Mouse (Mus musculus) stomach, embryonic 15.5 days (tissue): Measurements from ENCODE around the gene Mnd1. TPM values are rescaled to one million over a fixed set of nuclear protein-coding genes. Genes with fewer than 3 reads are reported as not detected.

Experiments used
- ATAC-seq: fragments of 200-750 bp; cut with Nextera tagmentation; 2 replicates; pipeline ENCODE4 v1.8.0; 2017; ENCODE audit warnings: low read depth, moderate number of reproducible peaks, moderate TSS enrichment; ENCODE audit not compliant: insufficient read depth, low FRiP score
- H3K27ac ChIP-seq: fragments of 300-500 bp; sonication (generic); 2 replicates; pipeline ENCODE4 v1.5.1; 2015; ENCODE audit warnings: mild to moderate bottlenecking, inconsistent platforms
- H3K27me3 ChIP-seq: fragments of 300-500 bp; sonication (generic); replicated peaks from 2 replicates; pipeline ENCODE4 v1.6.1; 2015; ENCODE audit warnings: inconsistent platforms
- H3K36me3 ChIP-seq: fragments of 300-500 bp; sonication (generic); 2 replicates; pipeline ENCODE4 v1.6.1; 2015; ENCODE audit warnings: inconsistent platforms
- H3K4me1 ChIP-seq: fragments of 300-500 bp; sonication (generic); 2 replicates; pipeline ENCODE4 v1.6.1; 2015; ENCODE audit warnings: inconsistent platforms
- H3K4me2 ChIP-seq: fragments of 300-500 bp; sonication (generic); 2 replicates; pipeline ENCODE4 v1.6.1; 2015; ENCODE audit warnings: mild to moderate bottlenecking, inconsistent platforms
- H3K4me3 ChIP-seq: fragments of 300-500 bp; sonication (generic); replicated peaks from 2 replicates; pipeline ENCODE4 v1.5.1; 2015; ENCODE audit warnings: inconsistent platforms
- H3K9ac ChIP-seq: fragments of 300-500 bp; sonication (generic); 2 replicates; pipeline ENCODE4 v1.6.1; 2015; ENCODE audit warnings: inconsistent platforms
- H3K9me3 ChIP-seq: fragments of 300-500 bp; sonication (generic); 2 replicates; pipeline ENCODE4 v1.6.1; 2016; ENCODE audit warnings: inconsistent platforms
- WGBS: fragments of 180-500 bp; shearing (Covaris S2); methylation state at CpG from one replicate; pipeline ENCODE4 v1.1.7; 2015; 5-methylcytosine and 5-hydroxymethylcytosine counted together
- polyA plus RNA-seq: library from polyadenylated mRNA; unstranded; fragments of >200 nt; fragmentation: Nextera tagmentation; extraction: Ambion mirVana; gene quantifications from 2 replicates; pipeline ENCODE4 v1.2.1, GENCODE M21; 2015

Mnd1 gene
- 12.7 and 15.1 TPM in 2 replicates for polyA plus RNA-seq

- Histone ChIP-seq H3K4me3 (peak within 1 kb of the TSS; percentile 61), H3K9ac (peak within 1 kb of the TSS; percentile 48; the same call in 1 of the 2 replicates), H3K9me3 (no peaks in the 10 kb centered on the region), H3K4me1 (peaks cover 4% of the 10 kb centered on the region; the same call in 1 of the 2 replicates), H3K36me3 (no peaks in the 10 kb centered on the region), H3K4me2 (peak within 1 kb of the TSS; percentile 100), H3K27ac (peak within 1 kb of the TSS; percentile 74), H3K27me3 (no peaks in the 10 kb centered on the region)
- WGBS: under 1% methylated on average over 29 of the region's 29 CpGs
- ATAC-seq: peak; percentile 99
Observed at GRCm38 (mm10) chr3:84155558-84156006, at the start of gene Mnd1. TSS of gene Mnd1 (minus strand) at chr3:84155786.

GRCm38 (mm10) chr3:84204640-84205039 lies 49.1 kb upstream of the Mnd1 start:
- H3K4me3 ChIP-seq: no peak overlapping the region
- H3K9me3 ChIP-seq: no peaks in the 10 kb centered on the region
- no peaks in the 10 kb centered on the region for H3K4me1 ChIP-seq
- H3K4me2 ChIP-seq: no peak overlapping the region
- H3K36me3 ChIP-seq: no peaks in the 10 kb centered on the region
- H3K27me3 ChIP-seq: no peaks in the 10 kb centered on the region
- H3K27ac ChIP-seq: no peak overlapping the region
- 86% methylated on average over 5 of the region's 5 CpGs for WGBS
- no peak for ATAC-seq
- H3K9ac ChIP-seq: no peak overlapping the region

GRCm38 (mm10) chr3:84200559-84201420 lies 45.2 kb upstream of the Mnd1 start:
- no peaks in the 10 kb centered on the region for H3K9me3 ChIP-seq
- no peak overlapping the region for H3K4me3 ChIP-seq
- 79% methylated on average over 13 of the region's 13 CpGs for WGBS
- no peaks in the 10 kb centered on the region for H3K4me1 ChIP-seq
- H3K36me3 ChIP-seq: no peaks in the 10 kb centered on the region
- H3K27me3 ChIP-seq: no peaks in the 10 kb centered on the region
- H3K4me2 ChIP-seq: no peak overlapping the region
- no peak overlapping the region for H3K9ac ChIP-seq
- ATAC-seq: no peak
- no peak overlapping the region for H3K27ac ChIP-seq

GRCm38 (mm10) chr3:84199516-84199915 lies 43.9 kb upstream of the Mnd1 start:
- 92% methylated on average over 9 of the region's 9 CpGs for WGBS
- no peaks in the 10 kb centered on the region for H3K36me3 ChIP-seq
- ATAC-seq: no peak

GRCm38 (mm10) chr3:84198229-84198628 lies 42.6 kb upstream of the Mnd1 start:
- ATAC-seq: no peak
- Histone ChIP-seq H3K9me3 (no peaks in the 10 kb centered on the region), H3K27ac (no peak overlapping the region), H3K27me3 (no peaks in the 10 kb centered on the region), H3K4me1 (no peaks in the 10 kb centered on the region), H3K4me3 (no peak overlapping the region), H3K9ac (no peak overlapping the region), H3K4me2 (no peak overlapping the region), H3K36me3 (no peaks in the 10 kb centered on the region)
- 92% methylated on average over 3 of the region's 3 CpGs for WGBS

More at GRCm38 (mm10) chr3:84199516-84199915, 43.9 kb upstream of the Mnd1 start:
- Histone ChIP-seq H3K27ac (no peak overlapping the region), H3K9me3 (no peaks in the 10 kb centered on the region), H3K4me1 (no peaks in the 10 kb centered on the region), H3K27me3 (no peaks in the 10 kb centered on the region), H3K9ac (no peak overlapping the region), H3K4me3 (no peak overlapping the region), H3K4me2 (no peak overlapping the region)

- Histone ChIP-seq H3K27me3 (no peaks in the 10 kb centered on the region), H3K4me1 (peaks cover 13% of the 10 kb centered on the region; the same call in 1 of the 2 replicates), H3K9me3 (no peaks in the 10 kb centered on the region), H3K9ac (no peak overlapping the region), H3K36me3 (no peaks in the 10 kb centered on the region), H3K4me2 (no peak overlapping the region), H3K4me3 (no peak overlapping the region), H3K27ac (no peak overlapping the region)
- WGBS: 53% methylated on average over 4 of the region's 4 CpGs
- no peak for ATAC-seq
Observed at GRCm38 (mm10) chr3:84193881-84194280, 38.3 kb upstream of the Mnd1 start.

GRCm38 (mm10) chr3:84191141-84191881 lies 35.7 kb upstream of the Mnd1 start:
- peak overlapping the region; percentile 69 for H3K27ac ChIP-seq
- peak; percentile 54 for ATAC-seq
- 42% methylated on average over 21 of the region's 21 CpGs for WGBS
- no peaks in the 10 kb centered on the region for H3K9me3 ChIP-seq
- H3K36me3 ChIP-seq: no peaks in the 10 kb centered on the region
- no peaks in the 10 kb centered on the region for H3K27me3 ChIP-seq
- peaks cover 13% of the 10 kb centered on the region; the same call in 1 of the 2 replicates for H3K4me1 ChIP-seq
- peak overlapping the region; percentile 68 for H3K4me2 ChIP-seq
- peak overlapping the region; percentile 42 for H3K4me3 ChIP-seq
- H3K9ac ChIP-seq: 0 out of 2 replicates have a peak overlapping the region, but pooled peaks have one; percentile 2

- H3K9me3 ChIP-seq: no peaks in the 10 kb centered on the region
- H3K27me3 ChIP-seq: no peaks in the 10 kb centered on the region
- WGBS: 5% methylated on average over 41 of the region's 41 CpGs
- peak; percentile 53; the same call in 1 of the 2 replicates for ATAC-seq
- peak overlapping the region; percentile 69 for H3K27ac ChIP-seq
- no peaks in the 10 kb centered on the region for H3K36me3 ChIP-seq
- peak overlapping the region; percentile 42 for H3K4me3 ChIP-seq
- H3K4me1 ChIP-seq: peaks cover 13% of the 10 kb centered on the region; the same call in 1 of the 2 replicates
- peak overlapping the region; percentile 68 for H3K4me2 ChIP-seq
- H3K9ac ChIP-seq: 0 out of 2 replicates have a peak overlapping the region, but pooled peaks have one; percentile 2
Observed at GRCm38 (mm10) chr3:84190513-84191061, 35.0 kb upstream of the Mnd1 start.

- WGBS: 33% methylated on average over 10 of the region's 10 CpGs
- Histone ChIP-seq H3K27ac (peak overlapping the region; percentile 69; the same call in 1 of the 2 replicates), H3K36me3 (no peaks in the 10 kb centered on the region), H3K4me1 (peaks cover 13% of the 10 kb centered on the region; the same call in 1 of the 2 replicates), H3K9me3 (no peaks in the 10 kb centered on the region), H3K27me3 (no peaks in the 10 kb centered on the region), H3K4me3 (peak overlapping the region; percentile 42), H3K9ac (no peak overlapping the region), H3K4me2 (peak overlapping the region; percentile 68)
- ATAC-seq: no peak
Observed at GRCm38 (mm10) chr3:84189629-84190173, 34.1 kb upstream of the Mnd1 start.

- no peak for ATAC-seq
Observed at GRCm38 (mm10) chr3:84181717-84182116, 26.1 kb upstream of the Mnd1 start.

GRCm38 (mm10) chr3:84181102-84181501 lies 25.5 kb upstream of the Mnd1 start:
- WGBS: 54% methylated on average over 8 of the region's 8 CpGs

More at GRCm38 (mm10) chr3:84181717-84182116, 26.1 kb upstream of the Mnd1 start:
- Histone ChIP-seq H3K4me1 (no peaks in the 10 kb centered on the region), H3K9me3 (no peaks in the 10 kb centered on the region), H3K4me3 (no peak overlapping the region), H3K4me2 (no peak overlapping the region), H3K27ac (no peak overlapping the region), H3K9ac (no peak overlapping the region), H3K36me3 (no peaks in the 10 kb centered on the region), H3K27me3 (no peaks in the 10 kb centered on the region)
- WGBS: 56% methylated on average over 4 of the region's 4 CpGs

More at GRCm38 (mm10) chr3:84181102-84181501, 25.5 kb upstream of the Mnd1 start:
- Histone ChIP-seq H3K9me3 (no peaks in the 10 kb centered on the region), H3K4me3 (no peak overlapping the region), H3K9ac (no peak overlapping the region), H3K27ac (no peak overlapping the region), H3K4me1 (no peaks in the 10 kb centered on the region), H3K36me3 (no peaks in the 10 kb centered on the region), H3K4me2 (no peak overlapping the region), H3K27me3 (no peaks in the 10 kb centered on the region)
- no peak for ATAC-seq
